Comparison of ENCODE assay signal across 17 mouse cellular contexts in the genomic region with DNA sequence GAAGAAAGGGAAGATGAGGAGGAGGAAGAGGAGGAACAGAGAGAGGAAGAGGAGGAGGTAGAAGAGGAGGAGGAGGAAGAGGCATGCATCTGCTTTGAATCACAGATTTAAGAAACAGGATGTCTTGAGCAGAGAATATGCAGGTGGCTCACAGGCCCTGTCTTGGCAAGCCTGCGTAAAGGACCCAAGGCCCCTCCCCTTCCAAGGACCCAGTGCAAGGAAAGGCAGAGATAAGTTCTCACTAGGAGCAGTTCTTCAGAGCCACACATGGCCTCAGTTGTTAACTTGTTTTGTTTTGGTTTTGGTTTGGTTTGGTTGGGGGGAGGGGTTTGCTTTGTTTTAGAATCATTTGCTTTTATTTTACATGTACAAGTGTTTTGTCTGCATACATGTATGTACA. TPM values are rescaled to one million over a fixed set of nuclear protein-coding genes. Genes with fewer than 3 reads are reported as not detected.
DNase-seq lines count a peak whose midpoint lies in the region; ATAC-seq and TF ChIP-seq lines count a peak whose summit lies in the region.
"Had no signal": no experiment of that assay in that cellular context is flagged by ENCODE, and none has a peak within 500 bp of the region (broad histone marks: within the 10 kb centered on the region; RNA-seq: fewer than 3 reads in every experiment).

No protein-coding gene starts in this region.

- H3K27me3 ChIP-seq in MEL (ENCODE audit: control insufficient read depth in 1 of 2, insufficient read depth in 2 of 2, low read length in 2 of 2): no peaks in the 10 kb centered on the region
- no peaks in the 10 kb centered on the region for H3K27me3 ChIP-seq in kidney, embryonic 16.5 days (ENCODE audit: insufficient read depth, low read length)
- H3K27me3 ChIP-seq: kidney, embryonic 15.5 days; lung, embryonic 15.5 days had no signal

- no peak overlapping the region for H3K9ac ChIP-seq in MEL (ENCODE audit: control insufficient read depth, low read depth, low read length, poor library complexity, severe bottlenecking)
- no peak overlapping the region for H3K9ac ChIP-seq in kidney, embryonic 16.5 days (replicated peaks; ENCODE audit: low read length)
- H3K9ac ChIP-seq: forebrain, embryonic 12.5 days; kidney, embryonic 15.5 days; limb, embryonic 13.5 days; liver, embryonic 14.5 days; lung, embryonic 15.5 days; midbrain, embryonic 13.5 days had no signal

- no peak for TF ChIP-seq RAD21 in MEL (IDR thresholded peaks at IDR 0.05; ENCODE audit: low read depth, low read length)

- no peak overlapping the region for H3K4me2 ChIP-seq in kidney, embryonic 16.5 days (replicated peaks; ENCODE audit: low read depth, low read length)
- H3K4me2 ChIP-seq: forebrain, embryonic 12.5 days; kidney, embryonic 15.5 days; limb, embryonic 13.5 days; lung, embryonic 15.5 days; midbrain, embryonic 13.5 days had no signal

- H3K79me2 ChIP-seq in MEL (ENCODE audit: control insufficient read depth, insufficient read depth, low read length, poor library complexity): no peaks in the 10 kb centered on the region

- peaks cover 0 to 6% of the 10 kb centered on the region in 2 experiments; a peak in 1 of 4 replicates for H3K36me3 ChIP-seq in MEL (ENCODE audit: control insufficient read depth in 1 of 2, insufficient read depth in 2 of 2, low read length in 2 of 2)
- H3K36me3 ChIP-seq in kidney, embryonic 16.5 days (ENCODE audit: insufficient read depth, low read length): no peaks in the 10 kb centered on the region
- H3K36me3 ChIP-seq: forebrain, embryonic 12.5 days; kidney, embryonic 15.5 days; limb, embryonic 13.5 days; lung, embryonic 15.5 days; midbrain, embryonic 13.5 days had no signal

- TF ChIP-seq CTCF in MEL (IDR thresholded peaks at IDR 0.05 in 2 of 3, conservative IDR thresholded peaks at IDR 0.05 in 1 of 3; ENCODE audit: control insufficient read depth in 1 of 3, insufficient read depth in 1 of 3, low read depth in 2 of 3, low read length in 3 of 3, poor library complexity in 1 of 3, severe bottlenecking in 1 of 3): no peak

- peak; percentile 62 for DNase-seq in CD4-positive, CD25-positive, alpha-beta regulatory T cell, adult 2 months (ENCODE audit: low read depth, low spot score)
- peak; percentile 71 for DNase-seq in MEL (ENCODE audit: low read depth, low spot score)
- DNase-seq in thymus, postnatal 25 days: peak; percentile 47
- DNase-seq in embryo, embryonic 11 days: no peak
- DNase-seq: adrenal gland, adult 8-10 months; cerebellum, adult 9-11 months; gastrocnemius, postnatal 10 days had no signal

- H3K4me3 ChIP-seq in MEL (ENCODE audit: control insufficient read depth in 1 of 2, insufficient read depth in 1 of 2, low read depth in 2 of 2, low read length in 2 of 2): no peak overlapping the region
- no peak overlapping the region for H3K4me3 ChIP-seq in kidney, embryonic 16.5 days (ENCODE audit: low read length)
- H3K4me3 ChIP-seq: forebrain, embryonic 12.5 days; kidney, embryonic 15.5 days; limb, embryonic 13.5 days; lung, embryonic 15.5 days; midbrain, embryonic 13.5 days had no signal

- no peak for TF ChIP-seq EP300 in MEL (IDR thresholded peaks at IDR 0.05; ENCODE audit: low read depth in 1 of 2, low read length in 2 of 2)

- H3K9me3 ChIP-seq in MEL (replicated peaks; ENCODE audit: insufficient read depth, low read length): no peaks in the 10 kb centered on the region
- H3K9me3 ChIP-seq in kidney, embryonic 16.5 days (ENCODE audit: low read length): no peaks in the 10 kb centered on the region
- H3K9me3 ChIP-seq: forebrain, embryonic 12.5 days; kidney, embryonic 15.5 days; limb, embryonic 13.5 days; lung, embryonic 15.5 days; midbrain, embryonic 13.5 days had no signal

- H3K4me1 ChIP-seq in MEL (ENCODE audit: control insufficient read depth in 1 of 2, insufficient read depth in 2 of 2, low read length in 2 of 2): peaks cover 6 to 17% of the 10 kb centered on the region in 2 experiments
- H3K4me1 ChIP-seq in kidney, embryonic 16.5 days (ENCODE audit: insufficient read depth, low read length): peaks cover 12% of the 10 kb centered on the region; the same call in 1 of the 2 replicates

- TF ChIP-seq POLR2A in MEL (IDR thresholded peaks at IDR 0.05; ENCODE audit: control insufficient read depth in 1 of 2, insufficient read depth in 1 of 2, low read depth in 1 of 2, low read length in 2 of 2, poor library complexity in 1 of 2): no peak

- ATAC-seq in inflammation-experienced regulatory T-cells, adult 6 months: peak; percentile 64
- no peak for ATAC-seq in kidney, embryonic 16.5 days (ENCODE audit: low FRiP score, low TSS enrichment)
- no peak for ATAC-seq in granulocyte monocyte progenitor cell, adult 5-6 weeks (replicated peaks; ENCODE audit: poor library complexity, severe bottlenecking)
- ATAC-seq: midbrain, embryonic 13.5 days had no signal

- H3K27ac ChIP-seq in MEL (ENCODE audit: control insufficient read depth, low read depth, low read length): no peak overlapping the region
- H3K27ac ChIP-seq in kidney, embryonic 16.5 days (ENCODE audit: low read length): no peak overlapping the region
- H3K27ac ChIP-seq: forebrain, embryonic 12.5 days; kidney, embryonic 15.5 days; limb, embryonic 13.5 days; liver, embryonic 14.5 days; lung, embryonic 15.5 days; macrophage; midbrain, embryonic 13.5 days had no signal

- 88% methylated on average over 1 of the region's 1 CpGs for WGBS in kidney, embryonic 16.5 days

TF ChIP-seq in MEL, 35 proteins besides CTCF, POLR2A, EP300 and RAD21:
- TF ChIP-seq ZKSCAN1 (IDR thresholded peaks at IDR 0.05; ENCODE audit: low read depth, low read length) (no peak), MAZ (IDR thresholded peaks at IDR 0.05; ENCODE audit: low read depth, low read length) (no peak), MEF2A (IDR thresholded peaks at IDR 0.05; ENCODE audit: extremely low read depth, insufficient replicate concordance, low read depth, low read length, poor library complexity, severe bottlenecking) (no peak), ETS1 (IDR thresholded peaks at IDR 0.05; ENCODE audit: low read depth, low read length) (no peak), ELF1 (IDR thresholded peaks at IDR 0.05; ENCODE audit: low read depth, low read length) (no peak), ZMIZ1 (IDR thresholded peaks at IDR 0.05; ENCODE audit: low read depth, low read length) (no peak), TCF12 (IDR thresholded peaks at IDR 0.05; ENCODE audit: low read depth, low read length) (peak; percentile 19; the same call in 1 of the 2 replicates), MXI1 (IDR thresholded peaks at IDR 0.05; ENCODE audit: low read depth, low read length) (peak; percentile 23; the same call in 1 of the 2 replicates), SIN3A (IDR thresholded peaks at IDR 0.05; ENCODE audit: low read length) (no peak), RCOR1 (IDR thresholded peaks at IDR 0.05; ENCODE audit: low read depth, low read length) (no peak), E2F4 (IDR thresholded peaks at IDR 0.05; ENCODE audit: borderline replicate concordance, low read depth, low read length) (no peak)

RNA-seq across cellular contexts. Expression of gene Ass1, which starts 18.5 kb away (rescaled TPM):
- 45.0 and 49.7 TPM in 2 replicates for total RNA-seq in MEL (2012; rRNA removed)
- polyA plus RNA-seq in MEL (2012; ENCODE audit: insufficient read depth in 1 of 2, insufficient read length in 2 of 2, low read depth in 1 of 2, low replicate concordance in 2 of 2, missing spikeins in 1 of 2): 10 to 100 TPM in 1 of 2 experiments, not detected in 1; 88.0 TPM
- polyA plus RNA-seq in inflammation-experienced regulatory T-cells, adult 6 months (2017; shearing (Covaris generic)): 100 to 1,000 TPM; 342 to 389 (median 381) TPM
- 130 and 164 TPM in 2 replicates for polyA plus RNA-seq in kidney, embryonic 16.5 days (2015; fragmentation: Nextera tagmentation; extraction: Ambion mirVana)
- 148 and 162 TPM in 2 replicates for total RNA-seq in granulocyte monocyte progenitor cell, adult 5-6 weeks (2014; fragmentation: Nextera tagmentation)
- 115 and 128 TPM in 2 replicates for total RNA-seq in granulocyte monocyte progenitor cell, adult 5-6 weeks (2017)
